Mouse (Mus musculus) cortical plate, adult 2 months (tissue): Measurements from ENCODE around the gene Clta.

Experiments
- CTCF ChIP-seq: fragments of 200-500 bp; IDR thresholded peaks from 2 replicates; pipeline ENCODE4 v1.5.1; 2011; ENCODE audit warnings: mild to moderate bottlenecking, control low read depth, low read length; ENCODE audit not compliant: insufficient read depth; ENCODE audit errors: extremely low read depth
- POLR2A ChIP-seq: fragments of 200-500 bp; IDR thresholded peaks from 2 replicates; pipeline ENCODE4 v1.6.1; 2011; ENCODE audit warnings: mild to moderate bottlenecking, low read length, control low read depth; ENCODE audit not compliant: insufficient read depth; ENCODE audit errors: extremely low read depth

GRCm38 (mm10) chr4:44036455-44036854, 32.2 kb downstream of the Clta start:
- TF ChIP-seq POLR2A: no peak
- TF ChIP-seq CTCF: no peak
